Mouse (Mus musculus) E14TG2a.4 (cell line): ENCODE measurements at regions not wholly inside any gene's neighbourhood (a gene's known extent, or its start where the extent isn't known, plus 50 kb on each side); places are given as distances from the start of the nearest gene placed in this dataset.
"Not testable (repeated sequence)": the region's sequence is repeated elsewhere in the genome, so short reads cannot be mapped to it uniquely, and the experiment has no call there.

Experiments
- CTCF ChIP-seq: conservative IDR thresholded peaks from 2 replicates; pipeline ENCODE4 v1.5.1; 2014; ENCODE audit warnings: low read length
- NANOG ChIP-seq: IDR thresholded peaks from 2 replicates; pipeline ENCODE4 v1.6.1; 2014; ENCODE audit warnings: borderline replicate concordance, low read length, mixed read lengths

DNA sequence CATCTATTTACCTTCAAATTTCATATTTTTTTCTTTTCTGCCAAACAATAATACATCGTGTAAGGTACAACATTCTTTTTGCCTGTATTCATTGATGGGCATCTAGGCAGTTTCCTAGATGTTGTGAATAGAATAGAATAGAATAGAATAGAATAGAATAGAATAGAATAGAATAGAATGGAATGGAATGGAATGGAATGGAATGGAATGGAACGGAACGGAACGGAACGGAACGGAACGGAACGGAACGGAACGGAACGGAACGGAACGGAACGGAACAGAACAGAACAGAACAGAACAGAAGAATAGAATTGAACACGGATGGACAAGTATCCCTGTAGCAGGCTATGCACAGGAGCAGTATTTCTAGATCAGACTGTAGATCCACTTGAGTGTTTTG, 131.0 kb downstream of the Pou4f1 start:
- not testable (repeated sequence) for TF ChIP-seq CTCF, NANOG
